In the genomic region with DNA sequence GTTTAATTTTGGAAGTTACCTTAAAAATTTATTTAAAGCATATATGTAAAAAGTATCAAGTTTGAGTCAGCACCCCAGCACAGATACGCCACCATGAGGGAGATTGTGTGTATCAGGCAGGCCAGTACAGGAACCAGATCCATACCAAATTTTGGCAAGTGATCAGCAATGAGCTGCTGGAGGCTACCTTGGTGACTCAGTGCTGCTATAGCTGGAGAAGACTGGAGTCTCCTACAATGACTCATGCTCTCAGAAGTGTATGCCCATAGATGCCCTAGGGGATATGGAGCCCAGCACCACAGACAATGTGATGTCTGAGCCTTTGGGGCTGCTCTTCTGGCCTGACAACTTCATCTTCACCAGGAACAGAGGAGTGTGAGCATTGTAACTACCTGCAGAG, we compare ENCODE assay signal across 29 mouse cellular contexts. TPM values are rescaled to one million over a fixed set of nuclear protein-coding genes. Genes with fewer than 3 reads are reported as not detected.
DNase-seq lines count a peak whose midpoint lies in the region; ATAC-seq lines count a peak whose summit lies in the region.
"Had no signal": no experiment of that assay in that cellular context is flagged by ENCODE, and none has a peak within 500 bp of the region (broad histone marks: within the 10 kb centered on the region; RNA-seq: fewer than 3 reads in every experiment).

No protein-coding gene starts in this region.

- H3K27me3 ChIP-seq in midbrain, embryonic 15.5 days (replicated peaks), result no peaks in the 10 kb centered on the region
- H3K27me3 ChIP-seq in intestine, embryonic 15.5 days (replicated peaks), result no peaks in the 10 kb centered on the region
- H3K27me3 ChIP-seq: CH12.LX; forebrain, embryonic 12.5 days; forebrain, embryonic 15.5 days; heart, embryonic 13.5 days; Patski had no signal

- no peak overlapping the region for H3K4me3 ChIP-seq in midbrain, embryonic 15.5 days
- no peak overlapping the region for H3K4me3 ChIP-seq in intestine, embryonic 15.5 days (replicated peaks)
- H3K4me3 ChIP-seq: forebrain, embryonic 12.5 days; forebrain, embryonic 15.5 days; gastrocnemius, adult 2 months; heart, adult 2 months; heart, embryonic 10.5 days; heart, embryonic 13.5 days had no signal

- H3K9ac ChIP-seq in midbrain, embryonic 15.5 days, result no peak overlapping the region
- H3K9ac ChIP-seq in intestine, embryonic 15.5 days, result no peak overlapping the region
- H3K9ac ChIP-seq: forebrain, embryonic 12.5 days; forebrain, embryonic 15.5 days; heart, embryonic 13.5 days; hindbrain, embryonic 14.5 days had no signal

- no peak overlapping the region for H3K27ac ChIP-seq in midbrain, embryonic 15.5 days
- no peak overlapping the region for H3K27ac ChIP-seq in intestine, embryonic 15.5 days
- H3K27ac ChIP-seq: forebrain, embryonic 12.5 days; forebrain, embryonic 15.5 days; gastrocnemius, adult 2 months; heart, adult 2 months; heart, embryonic 10.5 days; heart, embryonic 13.5 days; hindbrain, embryonic 14.5 days; hindbrain, postnatal 0 days had no signal

- no peak overlapping the region for H3K4me2 ChIP-seq in midbrain, embryonic 15.5 days
- H3K4me2 ChIP-seq in intestine, embryonic 15.5 days (replicated peaks), result no peak overlapping the region
- H3K4me2 ChIP-seq: forebrain, embryonic 12.5 days; forebrain, embryonic 15.5 days; heart, embryonic 13.5 days; hindbrain, embryonic 14.5 days had no signal

- peak; percentile 75 for ATAC-seq in frontal cortex, adult (ENCODE audit: low TSS enrichment)
- no peak; the same call in 1 of the 2 replicates for ATAC-seq in midbrain, embryonic 15.5 days (replicated peaks)
- no peak for ATAC-seq in intestine, embryonic 15.5 days
- ATAC-seq: forebrain, embryonic 15.5 days; hindbrain, postnatal 0 days; inflammation-experienced regulatory T-cells, adult 6 months; intestine, postnatal 0 days; Patski had no signal

- DNase-seq in frontal cortex, adult 2 months (ENCODE audit: extremely low spot score in 1 of 2, low spot score in 1 of 2), result no peak
- DNase-seq in MN1 (ENCODE audit: low spot score), result peak; percentile 29
- peak; percentile 73 for DNase-seq in brain, adult 2 months (ENCODE audit: low read depth, low spot score)
- no peak for DNase-seq in ovary, adult 18-20 months (ENCODE audit: low spot score)
- DNase-seq: adrenal gland, postnatal 10 days; adrenal gland, postnatal 36 days; B cell, adult 2 months; cerebellum, adult 11 months; cerebellum, adult 9-11 months; gastrocnemius, adult 2 months; gastrocnemius, postnatal 14 days; heart, adult 2 months; heart, postnatal 14 days; heart, postnatal 4 days; kidney, adult 8-10 months had no signal

- H3K4me1 ChIP-seq in midbrain, embryonic 15.5 days, result no peaks in the 10 kb centered on the region
- H3K4me1 ChIP-seq in intestine, embryonic 15.5 days (replicated peaks), result no peaks in the 10 kb centered on the region
- H3K4me1 ChIP-seq: forebrain, embryonic 12.5 days; forebrain, embryonic 15.5 days; heart, embryonic 10.5 days; heart, embryonic 13.5 days had no signal

- no peaks in the 10 kb centered on the region for H3K9me3 ChIP-seq in midbrain, embryonic 15.5 days
- no peaks in the 10 kb centered on the region for H3K9me3 ChIP-seq in intestine, embryonic 15.5 days
- H3K9me3 ChIP-seq: forebrain, embryonic 12.5 days; forebrain, embryonic 15.5 days; G1E; heart, embryonic 10.5 days; heart, embryonic 13.5 days had no signal

- peaks cover 4% of the 10 kb centered on the region; the same call in 1 of the 2 replicates for H3K36me3 ChIP-seq in midbrain, embryonic 15.5 days (replicated peaks)
- no peaks in the 10 kb centered on the region for H3K36me3 ChIP-seq in intestine, embryonic 15.5 days
- H3K36me3 ChIP-seq: G1E; heart, embryonic 10.5 days had no signal

- 93% methylated on average over 1 of the region's 1 CpGs for WGBS in midbrain, embryonic 15.5 days
- WGBS in intestine, embryonic 15.5 days, result 93% methylated on average over 1 of the region's 1 CpGs

RNA-seq across cellular contexts. Expression of a gene that starts 8.1 kb away (rescaled TPM):
- 28.9 and 30.9 TPM in 2 replicates for polyA plus RNA-seq in frontal cortex, adult 2 months (2012; rRNA removed)
- polyA plus RNA-seq in midbrain, embryonic 15.5 days (2015; fragmentation: Nextera tagmentation; extraction: Ambion mirVana), result 15.9 and 18.1 TPM in 2 replicates
- 1.4 and 1.5 TPM in 2 replicates for polyA plus RNA-seq in intestine, embryonic 15.5 days (2015; fragmentation: Nextera tagmentation; extraction: Ambion mirVana)
- polyA plus RNA-seq: G1E had no signal

RNA-seq across cellular contexts. Expression of a gene that starts 8.7 kb away (rescaled TPM):
- polyA plus RNA-seq in frontal cortex, adult 2 months (2012; rRNA removed), result 43.1 and 43.5 TPM in 2 replicates
- 32.4 and 34.0 TPM in 2 replicates for polyA plus RNA-seq in midbrain, embryonic 15.5 days (2015; fragmentation: Nextera tagmentation; extraction: Ambion mirVana)
- polyA plus RNA-seq in intestine, embryonic 15.5 days (2015; fragmentation: Nextera tagmentation; extraction: Ambion mirVana), result 10.4 and 11.7 TPM in 2 replicates

Comparison
In these comparisons a context has a peak if more than half of its experiments do, and no peak if none do; other contexts are left out.
1. DNase-seq: peak in MN1 (single experiment) and brain, adult 2 months (single experiment); none in frontal cortex, adult 2 months (0 of 2) and ovary, adult 18-20 months (single experiment).